ENCODE assay signal across 8 mouse cellular contexts in genomic region chr1:135105951-135106350, GRCm38 (mm10). TPM values are rescaled to one million over a fixed set of nuclear protein-coding genes. Genes with fewer than 3 reads are reported as not detected.
A peak's percentile ranks its signal among the peaks of the same experiment; 100 is the strongest.
DNase-seq lines count a peak whose midpoint lies in the region; ATAC-seq and TF ChIP-seq lines count a peak whose summit lies in the region.

No protein-coding gene starts in this region.

- peak overlapping the region; percentile 78 for H3K4me2 ChIP-seq in heart, embryonic 13.5 days
- H3K4me2 ChIP-seq in kidney, postnatal 0 days (ENCODE audit: low read length), result peak overlapping the region; percentile 69; the same call in 1 of the 2 replicates

- H3K27ac ChIP-seq in heart, embryonic 13.5 days (replicated peaks), result no peak overlapping the region
- no peak overlapping the region for H3K27ac ChIP-seq in kidney, postnatal 0 days

- TF ChIP-seq CTCF in C2C12 (IDR thresholded peaks at IDR 0.05; ENCODE audit: control insufficient read depth, insufficient read depth, insufficient read length) (peak; percentile 84), G1E (IDR thresholded peaks at IDR 0.05; ENCODE audit: low read depth, low read length) (peak; percentile 87)
- peak; percentile 90 for TF ChIP-seq CTCF in kidney, postnatal 0 days (IDR thresholded peaks at IDR 0.05; ENCODE audit: low read depth)

- H3K27me3 ChIP-seq in C2C12 (ENCODE audit: control insufficient read depth, insufficient read depth, insufficient read length) (no peaks in the 10 kb centered on the region), G1E (ENCODE audit: insufficient read depth, low read length) (peaks cover 40% of the 10 kb centered on the region)
- peaks cover 90% of the 10 kb centered on the region for H3K27me3 ChIP-seq in heart, embryonic 13.5 days (replicated peaks)
- H3K27me3 ChIP-seq in kidney, postnatal 0 days (ENCODE audit: insufficient read depth, low read length), result peaks cover 19% of the 10 kb centered on the region

- 3% methylated on average over 8 of the region's 8 CpGs for WGBS in heart, embryonic 13.5 days
- 3% methylated on average over 8 of the region's 8 CpGs for whole genome bisulfite sequencing in kidney, postnatal 0 days

- peak; percentile 81 for DNase-seq in G1E (ENCODE audit: low spot score)
- peak; percentile 82 for DNase-seq in embryo, embryonic 10.5 days (ENCODE audit: low spot score)
- DNase-seq in kidney, postnatal 0 days (ENCODE audit: low spot score), result peak; percentile 85
- peak; percentile 70 for DNase-seq in lung, postnatal 36 days
- DNase-seq in right cerebral cortex, postnatal 14 days, result peak; percentile 83

- H3ac ChIP-seq in C2C12 (ENCODE audit: control insufficient read depth, insufficient read length, low read depth), result no peak overlapping the region

- H3K4me3 ChIP-seq in C2C12 (ENCODE audit: insufficient read depth, poor library complexity, severe bottlenecking), result no peak overlapping the region
- no peak overlapping the region for H3K4me3 ChIP-seq in G1E (ENCODE audit: low read depth, low read length)
- H3K4me3 ChIP-seq in heart, embryonic 13.5 days, result peak overlapping the region; percentile 55
- H3K4me3 ChIP-seq in kidney, postnatal 0 days (replicated peaks; ENCODE audit: low read depth, low read length), result no peak overlapping the region

- H3K79me2 ChIP-seq in C2C12 (ENCODE audit: control insufficient read depth, insufficient read depth), result peaks cover 30% of the 10 kb centered on the region

- peak; percentile 29; the same call in 1 of the 2 replicates for ATAC-seq in G1E (ENCODE audit: extremely low read depth, insufficient number of reproducible peaks, low FRiP score, poor library complexity, severe bottlenecking)
- ATAC-seq in heart, embryonic 13.5 days (ENCODE audit: extremely low read depth, insufficient number of reproducible peaks, low FRiP score, low TSS enrichment), result no peak
- peak; percentile 38; the same call in 1 of the 2 replicates for ATAC-seq in kidney, postnatal 0 days (replicated peaks; ENCODE audit: low FRiP score, low read depth)
- no peak for ATAC-seq in erythroid progenitor cell, adult 5-6 weeks (replicated peaks; ENCODE audit: low FRiP score, poor library complexity, severe bottlenecking)

- peaks cover 12% of the 10 kb centered on the region for H3K79me3 ChIP-seq in C2C12 (ENCODE audit: low read depth)

- no peak overlapping the region for H3K9ac ChIP-seq in heart, embryonic 13.5 days
- no peak overlapping the region for H3K9ac ChIP-seq in kidney, postnatal 0 days (ENCODE audit: low read depth, low read length)

- H3K36me3 ChIP-seq in C2C12 (ENCODE audit: control insufficient read depth, insufficient read depth) (no peaks in the 10 kb centered on the region), G1E (replicated peaks) (peaks cover 28% of the 10 kb centered on the region)
- no peaks in the 10 kb centered on the region for H3K36me3 ChIP-seq in heart, embryonic 13.5 days
- H3K36me3 ChIP-seq in kidney, postnatal 0 days (ENCODE audit: insufficient read depth, low read length), result no peaks in the 10 kb centered on the region

- no peaks in the 10 kb centered on the region for H3K9me3 ChIP-seq in G1E (replicated peaks)
- no peaks in the 10 kb centered on the region for H3K9me3 ChIP-seq in heart, embryonic 13.5 days
- no peaks in the 10 kb centered on the region for H3K9me3 ChIP-seq in kidney, postnatal 0 days (replicated peaks; ENCODE audit: low read length)

- H3K4me1 ChIP-seq in G1E (ENCODE audit: insufficient read depth, low read depth, low read length), result peaks cover 39% of the 10 kb centered on the region
- peaks cover 14% of the 10 kb centered on the region for H3K4me1 ChIP-seq in heart, embryonic 13.5 days
- peaks cover 9% of the 10 kb centered on the region; the same call in 1 of the 2 replicates for H3K4me1 ChIP-seq in kidney, postnatal 0 days (replicated peaks; ENCODE audit: insufficient read depth, low read length)

TF ChIP-seq in C2C12, 6 proteins besides CTCF, POLR2A, EP300 and RAD21:
- TF ChIP-seq MAX (IDR thresholded peaks at IDR 0.05) (peak; percentile 10), USF1 (IDR thresholded peaks at IDR 0.05; ENCODE audit: low read depth) (no peak)

RNA-seq across cellular contexts. Expression of gene Lgr6, which starts 0.9 kb away (rescaled TPM):
- polyA plus RNA-seq in C2C12 (2012; fragmentation: generic; extraction: Trizol), result 32.9 TPM
- total RNA-seq in G1E (2014; fragmentation: Nextera tagmentation), result 0.30 TPM in 1 of 2 replicates, not detected in the other
- total RNA-seq in G1E (2017), result 0.12 and 0.38 TPM in 2 replicates
- polyA plus RNA-seq in G1E (2012), result 0.43 and 0.54 TPM in 2 replicates
- polyA plus RNA-seq in heart, embryonic 13.5 days (2015; fragmentation: Nextera tagmentation; extraction: Ambion mirVana), result 1.3 and 2.7 TPM in 2 replicates
- 0.83 and 0.88 TPM in 2 replicates for polyA plus RNA-seq in kidney, postnatal 0 days (2015; fragmentation: Nextera tagmentation; extraction: Ambion mirVana)
- total RNA-seq in erythroid progenitor cell, adult 5-6 weeks (2015; ENCODE audit: low replicate concordance), result not detected in 2 replicates
- total RNA-seq in erythroid progenitor cell, adult 5-6 weeks (2017; ENCODE audit: low replicate concordance), result not detected in 2 replicates

RNA-seq across cellular contexts. Expression of gene Ptpn7, which starts 26.5 kb away (rescaled TPM):
- polyA plus RNA-seq in C2C12 (2012; fragmentation: generic; extraction: Trizol) (0.80 TPM), G1E (2012) (341 and 359 TPM in 2 replicates)
- total RNA-seq in G1E (2014; fragmentation: Nextera tagmentation) (132 and 147 TPM in 2 replicates), G1E (2017) (212 and 227 TPM in 2 replicates)
- polyA plus RNA-seq in heart, embryonic 13.5 days (2015; fragmentation: Nextera tagmentation; extraction: Ambion mirVana), result 1.2 and 1.4 TPM in 2 replicates
- polyA plus RNA-seq in kidney, postnatal 0 days (2015; fragmentation: Nextera tagmentation; extraction: Ambion mirVana), result 0.38 and 0.42 TPM in 2 replicates
- 8.3 and 12.2 TPM in 2 replicates for total RNA-seq in erythroid progenitor cell, adult 5-6 weeks (2015; ENCODE audit: low replicate concordance)
- total RNA-seq in erythroid progenitor cell, adult 5-6 weeks (2017; ENCODE audit: low replicate concordance), result 10.8 and 11.9 TPM in 2 replicates

RNA-seq across cellular contexts. Expression of gene Arl8a, which starts 40.7 kb away (rescaled TPM):
- polyA plus RNA-seq in C2C12 (2012; fragmentation: generic; extraction: Trizol) (51.4 TPM), G1E (2012) (88.0 and 99.6 TPM in 2 replicates)
- total RNA-seq in G1E (2014; fragmentation: Nextera tagmentation) (93.7 and 103 TPM in 2 replicates), G1E (2017) (45.0 and 46.6 TPM in 2 replicates)
- 33.3 and 33.9 TPM in 2 replicates for polyA plus RNA-seq in heart, embryonic 13.5 days (2015; fragmentation: Nextera tagmentation; extraction: Ambion mirVana)
- 47.4 and 49.3 TPM in 2 replicates for polyA plus RNA-seq in kidney, postnatal 0 days (2015; fragmentation: Nextera tagmentation; extraction: Ambion mirVana)
- 19.3 and 21.3 TPM in 2 replicates for total RNA-seq in erythroid progenitor cell, adult 5-6 weeks (2015; ENCODE audit: low replicate concordance)
- total RNA-seq in erythroid progenitor cell, adult 5-6 weeks (2017; ENCODE audit: low replicate concordance), result 12.3 and 17.8 TPM in 2 replicates

Comparison
In these comparisons a context has a peak if more than half of its experiments do, and no peak if none do; other contexts are left out.
1. ATAC-seq: peak in G1E (single experiment) and kidney, postnatal 0 days (single experiment); none in heart, embryonic 13.5 days (single experiment) and erythroid progenitor cell, adult 5-6 weeks (single experiment).
2. RNA of gene Ptpn7, which starts 26.5 kb away (polyA plus RNA-seq): 341 to 359 TPM in G1E; 1.2 to 1.4 TPM in heart, embryonic 13.5 days, 0.80 TPM in C2C12 (single experiment) and 0.38 to 0.42 TPM in kidney, postnatal 0 days; every median in the first group is over 100 times any median in the second.
3. Peak in every context shown above with its lines, with median percentiles within 50 percentile points of each other: CTCF ChIP-seq and DNase-seq.